Mouse (Mus musculus) heart, adult 9 months (tissue): ENCODE results near the gene Mecom.

Experiments
- DNase-seq, 2 experiments: peaks; one replicate each; pipeline ENCODE4 v3.0.0; 2022; ENCODE audit warnings: low spot score in 2 of 2

Gene Mecom

GRCm38 (mm10) chr3:30148378-30149079 is 399.3 kb downstream of the Mecom start:
- no peak for DNase-seq

- no peak for DNase-seq
These were observed 402.8 kb downstream of the Mecom start for GRCm38 (mm10) chr3:30145051-30145450.

GRCm38 (mm10) chr3:30143961-30144411 is 403.8 kb downstream of the Mecom start:
- DNase-seq: no peak

- DNase-seq: no peak
These were observed 404.4 kb downstream of the Mecom start for GRCm38 (mm10) chr3:30143440-30143839.

- no peak for DNase-seq
These were observed 407.5 kb downstream of the Mecom start for GRCm38 (mm10) chr3:30140349-30140748.

- DNase-seq: no peak
These were observed 408.1 kb downstream of the Mecom start for GRCm38 (mm10) chr3:30139678-30140077.

GRCm38 (mm10) chr3:30138588-30138987 is 409.2 kb downstream of the Mecom start:
- DNase-seq: no peak

- no peak for DNase-seq
These were observed 412.0 kb downstream of the Mecom start for GRCm38 (mm10) chr3:30135857-30136256.

- no peak for DNase-seq
These were observed 412.7 kb downstream of the Mecom start for GRCm38 (mm10) chr3:30135119-30135518.

- no peak for DNase-seq
These were observed 414.8 kb downstream of the Mecom start for GRCm38 (mm10) chr3:30132981-30133380.

GRCm38 (mm10) chr3:30132370-30132769 is 415.4 kb downstream of the Mecom start:
- no peak for DNase-seq

- peak; percentile 79 to 80 for DNase-seq
These were observed 417.3 kb downstream of the Mecom start for GRCm38 (mm10) chr3:30130495-30130894.

- DNase-seq: no peak
These were observed 425.2 kb downstream of the Mecom start for GRCm38 (mm10) chr3:30122618-30123017.

- peak; percentile 53 to 57 for DNase-seq
These were observed 426.9 kb downstream of the Mecom start for GRCm38 (mm10) chr3:30120790-30121512.

GRCm38 (mm10) chr3:30118594-30119297 is 429.1 kb downstream of the Mecom start:
- DNase-seq: no peak

- DNase-seq: no peak
These were observed 434.5 kb downstream of the Mecom start for GRCm38 (mm10) chr3:30113249-30113770.

- no peak for DNase-seq
These were observed 439.7 kb downstream of the Mecom start for GRCm38 (mm10) chr3:30107945-30108670.

- peak; percentile 67 for DNase-seq
These were observed 441.3 kb downstream of the Mecom start for GRCm38 (mm10) chr3:30106481-30106880.

GRCm38 (mm10) chr3:30105859-30106258 is 441.9 kb downstream of the Mecom start:
- DNase-seq: peak in 1 of 2 experiments; percentile 23

GRCm38 (mm10) chr3:30105194-30105823 is 442.5 kb downstream of the Mecom start:
- peak; percentile 86 for DNase-seq

GRCm38 (mm10) chr3:30104515-30105098 is 443.2 kb downstream of the Mecom start:
- DNase-seq: no peak
